Mouse (Mus musculus): ENCODE measurements at regions not wholly inside any gene's neighbourhood (a gene's known extent, or its start where the extent isn't known, plus 50 kb on each side); places are given as distances from the start of the nearest gene placed in this dataset.

- no peak for DNase-seq (ENCODE audit: low read depth, low spot score)
Measured at GRCm38 (mm10) chr10:25118674-25119670, 188.7 kb downstream of the Akap7 start.

GRCm38 (mm10) chr10:25114316-25114715, 187.0 kb upstream of the Arg1 start:
- no peak for DNase-seq (ENCODE audit: low read depth, low spot score)

GRCm38 (mm10) chr10:25112449-25113171, 185.3 kb upstream of the Arg1 start:
- DNase-seq (ENCODE audit: low read depth, low spot score): no peak

GRCm38 (mm10) chr10:25111636-25112422, 184.5 kb upstream of the Arg1 start:
- peak; percentile 32 for DNase-seq (ENCODE audit: low read depth, low spot score)

- DNase-seq (ENCODE audit: low read depth, low spot score): no peak
Measured at GRCm38 (mm10) chr10:25111181-25111580, 183.9 kb upstream of the Arg1 start.

- DNase-seq (ENCODE audit: low read depth, low spot score): no peak
Measured at GRCm38 (mm10) chr10:25098070-25098469, 170.8 kb upstream of the Arg1 start.

- DNase-seq (ENCODE audit: low read depth, low spot score): no peak
Measured at GRCm38 (mm10) chr10:25089705-25090386, 162.6 kb upstream of the Arg1 start.

GRCm38 (mm10) chr10:25086745-25087144, 159.5 kb upstream of the Arg1 start:
- DNase-seq (ENCODE audit: low read depth, low spot score): no peak

- DNase-seq (ENCODE audit: low read depth, low spot score): no peak
Measured at GRCm38 (mm10) chr10:25082930-25083329, 155.6 kb upstream of the Arg1 start.

GRCm38 (mm10) chr10:25072617-25073016, 145.3 kb upstream of the Arg1 start:
- no peak for DNase-seq (ENCODE audit: low read depth, low spot score)

GRCm38 (mm10) chr10:25068301-25068700, 141.0 kb upstream of the Arg1 start:
- no peak for DNase-seq (ENCODE audit: low read depth, low spot score)

- no peak for DNase-seq (ENCODE audit: low read depth, low spot score)
Measured at GRCm38 (mm10) chr10:25064701-25065362, 137.5 kb upstream of the Arg1 start.

GRCm38 (mm10) chr10:25061402-25062055, 134.2 kb upstream of the Arg1 start:
- no peak for DNase-seq (ENCODE audit: low read depth, low spot score)

GRCm38 (mm10) chr10:25058694-25059093, 131.4 kb upstream of the Arg1 start:
- no peak for DNase-seq (ENCODE audit: low read depth, low spot score)

- no peak for DNase-seq (ENCODE audit: low read depth, low spot score)
Measured at GRCm38 (mm10) chr10:25051998-25052397, 124.7 kb upstream of the Arg1 start.

GRCm38 (mm10) chr10:25051368-25051874, 124.1 kb upstream of the Arg1 start:
- no peak for DNase-seq (ENCODE audit: low read depth, low spot score)

GRCm38 (mm10) chr10:25041221-25041620, 113.9 kb upstream of the Arg1 start:
- DNase-seq (ENCODE audit: low read depth, low spot score): no peak

GRCm38 (mm10) chr10:25039926-25040325, 112.6 kb upstream of the Arg1 start:
- DNase-seq (ENCODE audit: low read depth, low spot score): no peak

GRCm38 (mm10) chr10:25036928-25037327, 109.6 kb upstream of the Arg1 start:
- no peak for DNase-seq (ENCODE audit: low read depth, low spot score)

GRCm38 (mm10) chr10:25035363-25035762, 108.1 kb upstream of the Arg1 start:
- no peak for DNase-seq (ENCODE audit: low read depth, low spot score)

Data from brain, embryonic 18.5 days (tissue).